18 mouse cellular contexts compared by ENCODE assay signal in genomic region chr10:87333311-87333710, GRCm38 (mm10).
DNase-seq lines count a peak whose midpoint lies in the region; ATAC-seq lines count a peak whose summit lies in the region.
"Had no signal": no experiment of that assay in that cellular context is flagged by ENCODE, and none has a peak within 500 bp of the region (broad histone marks: within the 10 kb centered on the region; RNA-seq: fewer than 3 reads in every experiment).

No protein-coding gene starts in this region.

- no peak overlapping the region for H3K9ac ChIP-seq in midbrain, embryonic 14.5 days (replicated peaks; ENCODE audit: low read length)
- no peak overlapping the region for H3K9ac ChIP-seq in midbrain, embryonic 11.5 days (ENCODE audit: low read length)
- H3K9ac ChIP-seq: limb, embryonic 15.5 days had no signal

- no peaks in the 10 kb centered on the region for H3K36me3 ChIP-seq in midbrain, embryonic 14.5 days (ENCODE audit: control insufficient read depth, insufficient read depth, low read length)
- no peaks in the 10 kb centered on the region for H3K36me3 ChIP-seq in midbrain, embryonic 11.5 days (ENCODE audit: control insufficient read depth, insufficient read depth, low read length)
- H3K36me3 ChIP-seq: G1E; heart, embryonic 10.5 days; limb, embryonic 15.5 days had no signal

- no peak overlapping the region for H3K27ac ChIP-seq in midbrain, embryonic 14.5 days (replicated peaks; ENCODE audit: low read depth, low read length)
- H3K27ac ChIP-seq in midbrain, embryonic 11.5 days (ENCODE audit: low read depth, low read length): no peak overlapping the region
- H3K27ac ChIP-seq: heart, embryonic 10.5 days; limb, embryonic 15.5 days had no signal

- H3K9me3 ChIP-seq in midbrain, embryonic 14.5 days (ENCODE audit: control insufficient read depth, low read length): peaks cover 8% of the 10 kb centered on the region; the same call in 1 of the 2 replicates
- peaks cover 7% of the 10 kb centered on the region for H3K9me3 ChIP-seq in midbrain, embryonic 11.5 days (ENCODE audit: control insufficient read depth, low read length)
- H3K9me3 ChIP-seq: heart, embryonic 10.5 days; limb, embryonic 15.5 days had no signal

- H3K4me3 ChIP-seq in midbrain, embryonic 14.5 days (replicated peaks; ENCODE audit: low read depth, low read length): no peak overlapping the region
- no peak overlapping the region for H3K4me3 ChIP-seq in midbrain, embryonic 11.5 days (ENCODE audit: low read depth, low read length)
- H3K4me3 ChIP-seq: heart, embryonic 10.5 days; limb, embryonic 15.5 days had no signal

- H3K4me1 ChIP-seq in midbrain, embryonic 14.5 days (ENCODE audit: control insufficient read depth, insufficient read depth, low read length): no peaks in the 10 kb centered on the region; the same call in 1 of the 2 replicates
- peaks cover 9% of the 10 kb centered on the region for H3K4me1 ChIP-seq in midbrain, embryonic 11.5 days (ENCODE audit: control insufficient read depth, insufficient read depth, low read length)
- H3K4me1 ChIP-seq: heart, embryonic 10.5 days; limb, embryonic 15.5 days had no signal

- no peaks in the 10 kb centered on the region for H3K27me3 ChIP-seq in midbrain, embryonic 14.5 days (ENCODE audit: control insufficient read depth, insufficient read depth, low read length)
- H3K27me3 ChIP-seq in midbrain, embryonic 11.5 days (ENCODE audit: control insufficient read depth, insufficient read depth, low read length): no peaks in the 10 kb centered on the region
- H3K27me3 ChIP-seq: limb, embryonic 15.5 days had no signal

- ATAC-seq in frontal cortex, adult (ENCODE audit: low TSS enrichment): peak; percentile 41; the same call in 1 of the 2 replicates
- no peak for ATAC-seq in midbrain, embryonic 14.5 days (ENCODE audit: low FRiP score, low TSS enrichment)
- ATAC-seq in midbrain, embryonic 11.5 days (ENCODE audit: low FRiP score): no peak
- ATAC-seq: CD4-positive, CD25-positive, alpha-beta regulatory T cell, adult 4 months had no signal

- no peak overlapping the region for H3K4me2 ChIP-seq in midbrain, embryonic 14.5 days (ENCODE audit: low read length)
- no peak overlapping the region for H3K4me2 ChIP-seq in midbrain, embryonic 11.5 days
- H3K4me2 ChIP-seq: limb, embryonic 15.5 days had no signal

- WGBS in midbrain, embryonic 14.5 days: 23% methylated on average over 6 of the region's 6 CpGs
- 54% methylated on average over 6 of the region's 6 CpGs for WGBS in midbrain, embryonic 11.5 days

- peak; percentile 2 for DNase-seq in cerebellum, adult 11-12 months
- DNase-seq in cerebellum, adult 11 months: no peak
- no peak for DNase-seq in frontal cortex, adult 2 months (ENCODE audit: extremely low spot score in 1 of 2, low spot score in 1 of 2)
- peak; percentile 29 for DNase-seq in midbrain, embryonic 14.5 days
- DNase-seq in midbrain, embryonic 11.5 days (ENCODE audit: low spot score, missing footprints): no peak
- DNase-seq in spleen, postnatal 14 days (ENCODE audit: low spot score in 2 of 2): no peak
- no peak for DNase-seq in lung, postnatal 25 days (ENCODE audit: low spot score)
- DNase-seq: gastrocnemius, postnatal 36 days; heart, postnatal 10 days; kidney, adult 18-20 months; kidney, postnatal 10 days; lung, adult 18-20 months; lung, postnatal 4 days had no signal

Comparison
In these comparisons a context has a peak if more than half of its experiments do, and no peak if none do; other contexts are left out.
1. DNase-seq: peak in cerebellum, adult 11-12 months (single experiment) and midbrain, embryonic 14.5 days (single experiment); none in cerebellum, adult 11 months (single experiment), frontal cortex, adult 2 months (0 of 2), midbrain, embryonic 11.5 days (single experiment), spleen, postnatal 14 days (0 of 2) and lung, postnatal 25 days (single experiment).